Mouse (Mus musculus) liver, embryonic 14.5 days (tissue): ENCODE measurements around the gene Gm6377. TPM values are rescaled to one million over a fixed set of nuclear protein-coding genes. Genes with fewer than 3 reads are reported as not detected.

Experiments used
- ATAC-seq: fragments of 200-750 bp; cut with Nextera tagmentation; 2 replicates; pipeline ENCODE4 v1.8.0; 2017; ENCODE audit warnings: moderate number of reproducible peaks, mild to moderate bottlenecking, moderate library complexity; ENCODE audit not compliant: insufficient read depth
- DNase-seq, 3 experiments: peaks; one replicate each; pipeline ENCODE4 v3.0.0-alpha.2; 2012 to 2013; ENCODE audit warnings: low read depth in 3 of 3, low spot score in 3 of 3
- H3K27ac ChIP-seq: fragments of 300-500 bp; sonication (generic); 2 replicates; pipeline ENCODE4 v1.5.1; 2014; ENCODE audit warnings: moderate library complexity, mild to moderate bottlenecking, control low read depth, inconsistent platforms
- H3K27me3 ChIP-seq: fragments of 300-500 bp; sonication (generic); 2 replicates; pipeline ENCODE4 v1.6.1; 2014; ENCODE audit warnings: mild to moderate bottlenecking, low read length, moderate library complexity; ENCODE audit not compliant: control insufficient read depth, insufficient read depth
- H3K36me3 ChIP-seq: fragments of 300-500 bp; sonication (generic); replicated peaks from 2 replicates; pipeline ENCODE4 v1.6.1; 2014; ENCODE audit warnings: low read depth; ENCODE audit not compliant: control insufficient read depth, insufficient read depth
- H3K4me1 ChIP-seq, 2 experiments: fragments of 200-500 bp in 1 of 2; fragments of 300-500 bp in 1 of 2; sonication (generic) in 1 of 2; replicated peaks; 2 replicates each; pipeline ENCODE4 v1.6.1; 2012 to 2014; ENCODE audit warnings: antibody characterized with exemption in 1 of 2, inconsistent platforms in 1 of 2, low read length in 1 of 2; ENCODE audit not compliant: control insufficient read depth in 2 of 2, insufficient read depth in 2 of 2
- H3K4me2 ChIP-seq: fragments of 300-500 bp; sonication (generic); 2 replicates; pipeline ENCODE4 v1.6.1; 2014; ENCODE audit warnings: low read depth, mild to moderate bottlenecking, control low read depth, moderate library complexity
- H3K4me3 ChIP-seq, 2 experiments: fragments of 200-500 bp in 1 of 2; fragments of 300-500 bp in 1 of 2; sonication (generic) in 1 of 2; 2 replicates each; pipeline ENCODE4 v1.5.1; 2012 to 2014; ENCODE audit warnings: low read depth in 2 of 2, low read length in 2 of 2, mild to moderate bottlenecking in 2 of 2, control low read depth in 1 of 2, inconsistent platforms in 1 of 2, moderate library complexity in 1 of 2; ENCODE audit not compliant: insufficient read depth in 1 of 2
- H3K9ac ChIP-seq: fragments of 300-500 bp; sonication (generic); replicated peaks from 2 replicates; pipeline ENCODE4 v1.6.1; 2014; ENCODE audit warnings: mild to moderate bottlenecking, control low read depth, moderate library complexity
- H3K9me3 ChIP-seq: fragments of 300-500 bp; sonication (generic); 2 replicates; pipeline ENCODE4 v1.6.1; 2016; ENCODE audit warnings: low read length, mixed read lengths; ENCODE audit not compliant: control insufficient read depth
- CTCF ChIP-seq: IDR thresholded peaks from 2 replicates; pipeline ENCODE4 v1.5.1; 2016; ENCODE audit warnings: antibody characterized with exemption, low read depth, control low read depth
- EP300 ChIP-seq: IDR thresholded peaks from 2 replicates; pipeline ENCODE4 v1.6.1; 2016; ENCODE audit warnings: antibody characterized with exemption, low read depth
- WGBS: fragments of 180-500 bp; shearing (Covaris S2); extraction: QIAGEN DNeasy Blood & Tissue Kit; methylation state at CpG from one replicate; pipeline ENCODE4 v1.1.7; 2014; ENCODE audit not compliant: insufficient replicate concordance; 5-methylcytosine and 5-hydroxymethylcytosine counted together
- polyA plus RNA-seq, 2 experiments: library from polyadenylated mRNA; depleted of rRNA in 1 of 2; stranded (reverse) in 1 of 2; unstranded in 1 of 2; fragments of >200 nt; fragmentation: Nextera tagmentation in 1 of 2; extraction: Ambion mirVana in 1 of 2; gene quantifications; 2 replicates each; pipeline versions ENCODE4 v1.2.1 to v1.2.3; 2012 to 2014

The Gm6377 gene
- polyA plus RNA-seq (2012; rRNA removed) (0.15 and 0.21 TPM in 2 replicates), polyA plus RNA-seq (2014; fragmentation: Nextera tagmentation; extraction: Ambion mirVana) (0.05 and 0.18 TPM in 2 replicates)

- Histone ChIP-seq H3K4me1 (no peaks in the 10 kb centered on the region), H3K9ac (no peak within 1 kb of the TSS), H3K27me3 (no peaks in the 10 kb centered on the region), H3K36me3 (no peaks in the 10 kb centered on the region), H3K9me3 (no peaks in the 10 kb centered on the region), H3K4me2 (no peak within 1 kb of the TSS), H3K27ac (no peak within 1 kb of the TSS), H3K4me3 (no peak within 1 kb of the TSS)
- DNase-seq = no peak
- TF ChIP-seq EP300 = no peak
- TF ChIP-seq CTCF = no peak
- WGBS = 55% methylated on average over 4 of the region's 4 CpGs
- no peak for ATAC-seq
Observed at GRCm38 (mm10) chrX:109196468-109196867, at the start of gene Gm6377. Gm6377 (plus strand) TSS chrX:109196756.

GRCm38 (mm10) chrX:109147108-109147507 lies 49.4 kb upstream of the Gm6377 start:
- H3K9me3 ChIP-seq = no peaks in the 10 kb centered on the region
- H3K4me2 ChIP-seq = no peak overlapping the region
- no peak overlapping the region for H3K9ac ChIP-seq
- no peak overlapping the region for H3K4me3 ChIP-seq
- 76% methylated on average over 3 of the region's 3 CpGs for WGBS
- no peaks in the 10 kb centered on the region for H3K27me3 ChIP-seq
- no peak for DNase-seq
- H3K4me1 ChIP-seq = no peaks in the 10 kb centered on the region
- no peak overlapping the region for H3K27ac ChIP-seq
- no peaks in the 10 kb centered on the region for H3K36me3 ChIP-seq
- no peak for ATAC-seq
- no peak for TF ChIP-seq EP300
- TF ChIP-seq CTCF = no peak

- Histone ChIP-seq H3K27me3 (no peaks in the 10 kb centered on the region), H3K4me1 (no peaks in the 10 kb centered on the region), H3K36me3 (no peaks in the 10 kb centered on the region), H3K4me2 (no peak overlapping the region), H3K9ac (no peak overlapping the region), H3K4me3 (no peak overlapping the region), H3K27ac (no peak overlapping the region), H3K9me3 (no peaks in the 10 kb centered on the region)
- ATAC-seq = no peak
- WGBS = 69% methylated on average over 2 of the region's 2 CpGs
- no peak for TF ChIP-seq EP300
- no peak for DNase-seq
Observed at GRCm38 (mm10) chrX:109151228-109151627, 45.3 kb upstream of the Gm6377 start.

GRCm38 (mm10) chrX:109160326-109160725 lies 36.2 kb upstream of the Gm6377 start:
- Histone ChIP-seq H3K27ac (no peak overlapping the region), H3K36me3 (no peaks in the 10 kb centered on the region), H3K4me1 (no peaks in the 10 kb centered on the region), H3K9me3 (no peaks in the 10 kb centered on the region), H3K9ac (no peak overlapping the region), H3K27me3 (no peaks in the 10 kb centered on the region), H3K4me3 (no peak overlapping the region), H3K4me2 (no peak overlapping the region)
- no peak for TF ChIP-seq EP300
- no peak for TF ChIP-seq CTCF
- WGBS = 64% methylated on average over 1 of the region's 1 CpGs
- ATAC-seq (no peak), DNase-seq (no peak)

- WGBS = 59% methylated on average over 4 of the region's 4 CpGs
- ATAC-seq (no peak), DNase-seq (no peak)
- Histone ChIP-seq H3K9ac (no peak overlapping the region), H3K9me3 (no peaks in the 10 kb centered on the region), H3K4me2 (no peak overlapping the region), H3K27me3 (no peaks in the 10 kb centered on the region), H3K4me3 (no peak overlapping the region), H3K36me3 (no peaks in the 10 kb centered on the region), H3K4me1 (no peaks in the 10 kb centered on the region), H3K27ac (no peak overlapping the region)
- TF ChIP-seq CTCF = no peak
- no peak for TF ChIP-seq EP300
Observed at GRCm38 (mm10) chrX:109160901-109161300, 35.7 kb upstream of the Gm6377 start.
